26 mouse cellular contexts compared by ENCODE assay signal in genomic region chr17:16453098-16453497, GRCm38 (mm10).
DNase-seq lines count a peak whose midpoint lies in the region; ATAC-seq and TF ChIP-seq lines count a peak whose summit lies in the region.
"Had no signal": no experiment of that assay in that cellular context is flagged by ENCODE, and none has a peak within 500 bp of the region (broad histone marks: within the 10 kb centered on the region; RNA-seq: fewer than 3 reads in every experiment).

No protein-coding gene starts in this region.

- no peaks in the 10 kb centered on the region for H3K9me3 ChIP-seq in forebrain, embryonic 14.5 days (replicated peaks; ENCODE audit: control insufficient read depth, low read length)
- H3K9me3 ChIP-seq in forebrain, postnatal 0 days (ENCODE audit: low read length), result no peaks in the 10 kb centered on the region
- no peaks in the 10 kb centered on the region for H3K9me3 ChIP-seq in limb, embryonic 14.5 days (ENCODE audit: control insufficient read depth, low read length)
- no peaks in the 10 kb centered on the region for H3K9me3 ChIP-seq in limb, embryonic 10.5 days (replicated peaks)
- no peaks in the 10 kb centered on the region for H3K9me3 ChIP-seq in midbrain, embryonic 14.5 days (ENCODE audit: control insufficient read depth, low read length)
- no peaks in the 10 kb centered on the region for H3K9me3 ChIP-seq in midbrain, embryonic 11.5 days (ENCODE audit: control insufficient read depth, low read length)
- H3K9me3 ChIP-seq: embryonic facial prominence, embryonic 13.5 days; forebrain, embryonic 10.5 days; forebrain, embryonic 13.5 days; G1E; hindbrain, embryonic 12.5 days; hindbrain, embryonic 15.5 days had no signal

- 27% methylated on average over 3 of the region's 3 CpGs for WGBS in forebrain, embryonic 14.5 days
- 24% methylated on average over 3 of the region's 3 CpGs for WGBS in forebrain, postnatal 0 days
- WGBS in limb, embryonic 14.5 days, result 62% methylated on average over 3 of the region's 3 CpGs
- WGBS in limb, embryonic 10.5 days, result 81% methylated on average over 3 of the region's 3 CpGs
- 25% methylated on average over 3 of the region's 3 CpGs for WGBS in midbrain, embryonic 14.5 days
- WGBS in midbrain, embryonic 11.5 days, result 56% methylated on average over 3 of the region's 3 CpGs

- no peaks in the 10 kb centered on the region for H3K4me1 ChIP-seq in forebrain, embryonic 14.5 days (ENCODE audit: control insufficient read depth, insufficient read depth, low read length)
- H3K4me1 ChIP-seq in forebrain, postnatal 0 days (ENCODE audit: insufficient read depth), result no peaks in the 10 kb centered on the region
- H3K4me1 ChIP-seq in limb, embryonic 14.5 days (ENCODE audit: control insufficient read depth, insufficient read depth, low read length), result no peaks in the 10 kb centered on the region
- H3K4me1 ChIP-seq in limb, embryonic 10.5 days, result no peaks in the 10 kb centered on the region
- H3K4me1 ChIP-seq in midbrain, embryonic 14.5 days (ENCODE audit: control insufficient read depth, insufficient read depth, low read length), result peaks cover 5% of the 10 kb centered on the region; the same call in 1 of the 2 replicates
- H3K4me1 ChIP-seq in midbrain, embryonic 11.5 days (ENCODE audit: control insufficient read depth, insufficient read depth, low read length), result no peaks in the 10 kb centered on the region
- H3K4me1 ChIP-seq: embryonic facial prominence, embryonic 13.5 days; forebrain, embryonic 10.5 days; hindbrain, embryonic 12.5 days; hindbrain, embryonic 15.5 days had no signal

- H3K4me3 ChIP-seq in forebrain, embryonic 14.5 days (ENCODE audit: low read depth, low read length), result no peak overlapping the region
- no peak overlapping the region for H3K4me3 ChIP-seq in forebrain, postnatal 0 days (ENCODE audit: low read depth, low read length)
- H3K4me3 ChIP-seq in limb, embryonic 14.5 days (replicated peaks; ENCODE audit: low read length), result no peak overlapping the region
- H3K4me3 ChIP-seq in limb, embryonic 10.5 days, result no peak overlapping the region
- H3K4me3 ChIP-seq in midbrain, embryonic 14.5 days (replicated peaks; ENCODE audit: low read depth, low read length), result no peak overlapping the region
- H3K4me3 ChIP-seq in midbrain, embryonic 11.5 days (ENCODE audit: low read depth, low read length), result no peak overlapping the region
- no peak overlapping the region for H3K4me3 ChIP-seq in layer of hippocampus, adult 2 months
- H3K4me3 ChIP-seq: embryonic facial prominence, embryonic 13.5 days; forebrain, embryonic 10.5 days; forebrain, embryonic 13.5 days; gastrocnemius, adult 2 months; hindbrain, embryonic 12.5 days; hindbrain, embryonic 15.5 days had no signal

- H3K27me3 ChIP-seq in forebrain, embryonic 14.5 days (replicated peaks; ENCODE audit: control insufficient read depth, insufficient read depth, low read length), result no peaks in the 10 kb centered on the region
- H3K27me3 ChIP-seq in forebrain, postnatal 0 days (ENCODE audit: insufficient read depth, low read length), result no peaks in the 10 kb centered on the region
- no peaks in the 10 kb centered on the region for H3K27me3 ChIP-seq in limb, embryonic 14.5 days (ENCODE audit: control insufficient read depth, insufficient read depth, low read length)
- H3K27me3 ChIP-seq in limb, embryonic 10.5 days (ENCODE audit: low read depth, poor library complexity, severe bottlenecking), result no peaks in the 10 kb centered on the region
- no peaks in the 10 kb centered on the region for H3K27me3 ChIP-seq in midbrain, embryonic 14.5 days (ENCODE audit: control insufficient read depth, insufficient read depth, low read length)
- H3K27me3 ChIP-seq in midbrain, embryonic 11.5 days (ENCODE audit: control insufficient read depth, insufficient read depth, low read length), result no peaks in the 10 kb centered on the region
- H3K27me3 ChIP-seq: CH12.LX; embryonic facial prominence, embryonic 13.5 days; forebrain, embryonic 13.5 days; hindbrain, embryonic 12.5 days; hindbrain, embryonic 15.5 days; Patski had no signal

- no peak for TF ChIP-seq CTCF in forebrain, postnatal 0 days (IDR thresholded peaks at IDR 0.05; ENCODE audit: low read depth)
- no peak for TF ChIP-seq CTCF in layer of hippocampus, adult 2 months (conservative IDR thresholded peaks at IDR 0.05)

- no peak overlapping the region for H3K9ac ChIP-seq in forebrain, embryonic 14.5 days (ENCODE audit: low read length)
- no peak overlapping the region for H3K9ac ChIP-seq in forebrain, postnatal 0 days
- H3K9ac ChIP-seq in limb, embryonic 14.5 days (ENCODE audit: low read depth, low read length, severe bottlenecking), result no peak overlapping the region
- no peak overlapping the region for H3K9ac ChIP-seq in midbrain, embryonic 14.5 days (replicated peaks; ENCODE audit: low read length)
- no peak overlapping the region for H3K9ac ChIP-seq in midbrain, embryonic 11.5 days (ENCODE audit: low read length)
- H3K9ac ChIP-seq: embryonic facial prominence, embryonic 13.5 days; forebrain, embryonic 13.5 days; hindbrain, embryonic 12.5 days; hindbrain, embryonic 15.5 days had no signal

- TF ChIP-seq POLR2A in limb, embryonic 14.5 days (IDR thresholded peaks at IDR 0.05; ENCODE audit: borderline replicate concordance, extremely low read depth, insufficient read depth, insufficient read length), result no peak

- H3K27ac ChIP-seq in forebrain, embryonic 14.5 days (ENCODE audit: low read depth, low read length), result no peak overlapping the region
- H3K27ac ChIP-seq in forebrain, postnatal 0 days (ENCODE audit: low read depth, low read length), result no peak overlapping the region
- no peak overlapping the region for H3K27ac ChIP-seq in limb, embryonic 14.5 days (replicated peaks; ENCODE audit: low read depth, low read length)
- H3K27ac ChIP-seq in limb, embryonic 10.5 days, result no peak overlapping the region
- no peak overlapping the region for H3K27ac ChIP-seq in midbrain, embryonic 14.5 days (replicated peaks; ENCODE audit: low read depth, low read length)
- no peak overlapping the region for H3K27ac ChIP-seq in midbrain, embryonic 11.5 days (ENCODE audit: low read depth, low read length)
- no peak overlapping the region for H3K27ac ChIP-seq in layer of hippocampus, adult 2 months
- H3K27ac ChIP-seq: embryonic facial prominence, embryonic 13.5 days; forebrain, embryonic 10.5 days; forebrain, embryonic 13.5 days; gastrocnemius, adult 2 months; hindbrain, embryonic 12.5 days; hindbrain, embryonic 15.5 days had no signal

- no peaks in the 10 kb centered on the region for H3K36me3 ChIP-seq in forebrain, embryonic 14.5 days (ENCODE audit: control insufficient read depth, insufficient read depth, low read length)
- H3K36me3 ChIP-seq in forebrain, postnatal 0 days (ENCODE audit: insufficient read depth), result no peaks in the 10 kb centered on the region
- H3K36me3 ChIP-seq in limb, embryonic 14.5 days (ENCODE audit: control insufficient read depth, insufficient read depth, low read length), result no peaks in the 10 kb centered on the region
- no peaks in the 10 kb centered on the region for H3K36me3 ChIP-seq in limb, embryonic 10.5 days
- no peaks in the 10 kb centered on the region for H3K36me3 ChIP-seq in midbrain, embryonic 14.5 days (ENCODE audit: control insufficient read depth, insufficient read depth, low read length)
- H3K36me3 ChIP-seq in midbrain, embryonic 11.5 days (ENCODE audit: control insufficient read depth, insufficient read depth, low read length), result no peaks in the 10 kb centered on the region
- H3K36me3 ChIP-seq: embryonic facial prominence, embryonic 13.5 days; forebrain, embryonic 10.5 days; G1E; hindbrain, embryonic 12.5 days; hindbrain, embryonic 15.5 days had no signal

- ATAC-seq in forebrain, embryonic 14.5 days, result peak; percentile 29; the same call in 1 of the 2 replicates
- ATAC-seq in forebrain, postnatal 0 days, result no peak
- ATAC-seq in limb, embryonic 14.5 days (ENCODE audit: low FRiP score, low read depth), result 0 out of 2 replicates have a peak, but pooled peaks have one; percentile 34
- no peak for ATAC-seq in midbrain, embryonic 14.5 days (ENCODE audit: low FRiP score, low TSS enrichment)
- no peak for ATAC-seq in midbrain, embryonic 11.5 days (ENCODE audit: low FRiP score)
- ATAC-seq: forebrain, embryonic 13.5 days; Patski had no signal

- DNase-seq in forebrain, embryonic 14.5 days (ENCODE audit: low spot score), result peak; percentile 37
- no peak for DNase-seq in forebrain, postnatal 0 days
- peak; percentile 49 for DNase-seq in limb, embryonic 14.5 days (ENCODE audit: low spot score)
- no peak for DNase-seq in limb, embryonic 10.5 days (ENCODE audit: low spot score)
- DNase-seq in midbrain, embryonic 14.5 days, result peak; percentile 50
- no peak for DNase-seq in midbrain, embryonic 11.5 days (ENCODE audit: low spot score, missing footprints)
- no peak for DNase-seq in layer of hippocampus, adult 2 months (ENCODE audit: low spot score in 2 of 2)
- DNase-seq: adrenal gland, postnatal 10 days; adrenal gland, postnatal 36 days; B cell, adult 2 months; cerebellum, adult 11 months; cerebellum, adult 2 months; cerebellum, adult 9-11 months; cerebellum, postnatal 25 days; gastrocnemius, adult 2 months; gastrocnemius, postnatal 14 days; heart, adult 11 months had no signal

- no peak overlapping the region for H3K4me2 ChIP-seq in forebrain, embryonic 14.5 days (ENCODE audit: low read length)
- H3K4me2 ChIP-seq in forebrain, postnatal 0 days (ENCODE audit: low read depth), result no peak overlapping the region
- no peak overlapping the region for H3K4me2 ChIP-seq in limb, embryonic 14.5 days (replicated peaks; ENCODE audit: low read depth, low read length, severe bottlenecking)
- no peak overlapping the region for H3K4me2 ChIP-seq in midbrain, embryonic 14.5 days (ENCODE audit: low read length)
- no peak overlapping the region for H3K4me2 ChIP-seq in midbrain, embryonic 11.5 days
- H3K4me2 ChIP-seq: embryonic facial prominence, embryonic 13.5 days; forebrain, embryonic 13.5 days; heart, embryonic 11.5 days; hindbrain, embryonic 12.5 days; hindbrain, embryonic 15.5 days had no signal

Comparison
In these comparisons a context has a peak if more than half of its experiments do, and no peak if none do; other contexts are left out.
1. ATAC-seq: peak in forebrain, embryonic 14.5 days (single experiment) and limb, embryonic 14.5 days (single experiment); none in forebrain, postnatal 0 days (single experiment), midbrain, embryonic 14.5 days (single experiment) and midbrain, embryonic 11.5 days (single experiment).
2. DNase-seq: peak in forebrain, embryonic 14.5 days (single experiment), limb, embryonic 14.5 days (single experiment) and midbrain, embryonic 14.5 days (single experiment); none in forebrain, postnatal 0 days (single experiment), limb, embryonic 10.5 days (single experiment), midbrain, embryonic 11.5 days (single experiment) and layer of hippocampus, adult 2 months (0 of 2).